Mouse (Mus musculus): Measurements from ENCODE around the gene Akap2.

DNA sequence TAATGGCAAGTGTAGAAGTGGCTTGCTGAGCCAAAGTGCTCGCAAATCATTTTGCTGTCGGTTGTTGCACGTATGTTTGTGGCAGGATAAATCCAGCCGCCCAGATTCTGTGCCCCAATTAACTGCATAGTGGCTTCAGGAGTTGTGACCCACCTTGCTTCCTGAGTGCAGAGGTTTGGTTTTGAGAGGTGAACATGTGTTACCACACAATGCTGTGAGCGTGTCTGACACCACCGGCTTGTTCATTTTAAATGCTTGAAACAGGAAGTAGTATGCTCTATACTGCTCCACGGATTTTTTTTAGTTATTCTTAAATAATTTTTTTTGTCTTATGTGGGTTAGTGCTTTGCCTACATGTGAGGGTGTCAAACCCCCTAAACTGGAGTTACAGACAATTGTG lies 114.9 kb downstream of the Akap2 start:
- TF ChIP-seq CTCF (IDR thresholded peaks at IDR 0.05; ENCODE audit: low read depth, low read length) (no peak), GATA2 (IDR thresholded peaks at IDR 0.05; ENCODE audit: borderline replicate concordance, low read depth, low read length) (no peak), TAL1 (conservative IDR thresholded peaks at IDR 0.05; ENCODE audit: low read depth, low read length) (no peak), POLR2AphosphoS5 (IDR thresholded peaks at IDR 0.05; ENCODE audit: insufficient replicate concordance, low read depth, low read length) (no peak)
